Mouse (Mus musculus): Measurements from ENCODE around the gene 4632433K11Rik. TPM values are rescaled to one million over a fixed set of nuclear protein-coding genes. Genes with fewer than 3 reads are reported as not detected.
"Not testable (repeated sequence)": the region's sequence is repeated elsewhere in the genome, so short reads cannot be mapped to it uniquely, and the experiment has no call there.

4632433K11Rik gene
- polyA plus RNA-seq, 1 experiment = not detected

DNA sequence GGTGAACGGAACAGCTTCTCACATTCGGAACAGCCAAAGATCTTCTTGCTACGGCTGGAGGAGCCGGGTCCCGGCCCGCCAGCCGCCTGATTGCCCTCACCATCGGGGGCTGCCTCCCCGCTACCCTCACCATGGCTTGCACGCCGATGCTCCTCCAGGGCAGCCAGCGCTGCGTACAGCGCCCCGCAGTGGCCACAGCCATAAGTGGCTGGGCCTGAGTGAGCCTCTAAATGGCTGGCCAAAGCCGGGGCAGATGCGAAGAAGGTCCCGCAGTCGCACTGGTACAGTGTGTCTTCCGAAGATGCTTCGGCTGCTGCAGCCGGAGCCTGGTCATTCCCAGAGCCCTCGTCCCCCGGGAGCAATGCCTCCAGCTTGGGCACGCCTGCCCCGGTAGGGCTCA lies 25.7 kb upstream of the 4632433K11Rik start:
- Histone ChIP-seq H3K36me3 (replicated peaks; ENCODE audit: low read length) (peaks cover 73% of the 10 kb centered on the region), H3K9me3 (peaks cover 9% of the 10 kb centered on the region), H3K27me3 (replicated peaks) (no peaks in the 10 kb centered on the region), H3K4me3 (replicated peaks) (no peak overlapping the region), H3K4me1 (peaks cover 21% of the 10 kb centered on the region)
- TF ChIP-seq FLI1 (IDR thresholded peaks at IDR 0.05; ENCODE audit: low read length) (no peak), GATA1 (IDR thresholded peaks at IDR 0.05; ENCODE audit: borderline replicate concordance, low read length) (no peak)

DNA sequence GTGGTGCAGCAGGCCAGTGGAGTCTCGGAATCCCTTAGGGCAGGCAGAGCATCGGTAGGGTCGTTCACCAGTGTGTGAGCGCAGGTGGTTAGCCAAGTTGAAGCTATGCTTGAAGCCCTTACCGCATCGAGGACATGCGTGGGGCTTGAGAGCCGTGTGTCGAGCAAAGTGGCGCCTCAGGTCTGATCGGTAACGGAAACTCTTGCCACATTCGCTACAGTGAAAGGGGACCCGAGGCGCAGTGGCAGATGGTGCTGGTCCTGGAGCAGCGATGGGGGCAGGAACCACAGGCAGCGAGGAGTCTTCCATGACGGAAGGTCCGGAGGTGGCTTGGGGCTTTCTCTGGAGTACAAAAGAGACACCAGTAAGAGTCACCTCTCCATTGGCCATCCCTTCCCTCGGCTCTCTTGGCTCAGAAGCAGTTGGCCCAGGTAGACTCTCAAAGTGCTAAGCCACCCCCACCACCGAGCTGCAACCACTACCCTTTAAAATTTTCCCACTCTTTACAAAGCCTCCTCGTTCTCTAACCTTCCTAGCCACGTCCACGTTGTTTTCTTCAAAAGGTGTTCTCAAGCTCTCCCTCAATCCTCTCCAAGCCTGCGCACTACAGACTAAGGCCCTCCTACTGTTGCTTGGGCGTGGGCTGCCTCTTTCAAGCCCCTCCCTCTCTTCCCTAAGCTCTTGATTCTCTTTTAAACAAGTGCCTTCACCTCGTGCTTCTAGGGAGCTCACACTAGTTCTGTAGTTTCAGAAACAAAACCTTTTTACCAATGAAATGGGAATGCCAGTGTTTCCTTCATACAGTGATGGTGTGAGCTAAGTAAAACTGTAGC lies 21.0 kb upstream of the 4632433K11Rik start:
- H3K4me1 ChIP-seq = peaks cover 33% of the 10 kb centered on the region
- H3K27me3 ChIP-seq (replicated peaks) = no peaks in the 10 kb centered on the region
- 0 out of 2 replicates have a peak, but pooled peaks cover 3% of the 10 kb centered on the region for H3K9me3 ChIP-seq
- peak overlapping the region; percentile 77 for H3K4me3 ChIP-seq (replicated peaks)
- peaks cover 67% of the 10 kb centered on the region for H3K36me3 ChIP-seq (replicated peaks; ENCODE audit: low read length)
- no peak for TF ChIP-seq FLI1 (IDR thresholded peaks at IDR 0.05; ENCODE audit: low read length)
- TF ChIP-seq GATA1 (IDR thresholded peaks at IDR 0.05; ENCODE audit: borderline replicate concordance, low read length) = no peak

DNA sequence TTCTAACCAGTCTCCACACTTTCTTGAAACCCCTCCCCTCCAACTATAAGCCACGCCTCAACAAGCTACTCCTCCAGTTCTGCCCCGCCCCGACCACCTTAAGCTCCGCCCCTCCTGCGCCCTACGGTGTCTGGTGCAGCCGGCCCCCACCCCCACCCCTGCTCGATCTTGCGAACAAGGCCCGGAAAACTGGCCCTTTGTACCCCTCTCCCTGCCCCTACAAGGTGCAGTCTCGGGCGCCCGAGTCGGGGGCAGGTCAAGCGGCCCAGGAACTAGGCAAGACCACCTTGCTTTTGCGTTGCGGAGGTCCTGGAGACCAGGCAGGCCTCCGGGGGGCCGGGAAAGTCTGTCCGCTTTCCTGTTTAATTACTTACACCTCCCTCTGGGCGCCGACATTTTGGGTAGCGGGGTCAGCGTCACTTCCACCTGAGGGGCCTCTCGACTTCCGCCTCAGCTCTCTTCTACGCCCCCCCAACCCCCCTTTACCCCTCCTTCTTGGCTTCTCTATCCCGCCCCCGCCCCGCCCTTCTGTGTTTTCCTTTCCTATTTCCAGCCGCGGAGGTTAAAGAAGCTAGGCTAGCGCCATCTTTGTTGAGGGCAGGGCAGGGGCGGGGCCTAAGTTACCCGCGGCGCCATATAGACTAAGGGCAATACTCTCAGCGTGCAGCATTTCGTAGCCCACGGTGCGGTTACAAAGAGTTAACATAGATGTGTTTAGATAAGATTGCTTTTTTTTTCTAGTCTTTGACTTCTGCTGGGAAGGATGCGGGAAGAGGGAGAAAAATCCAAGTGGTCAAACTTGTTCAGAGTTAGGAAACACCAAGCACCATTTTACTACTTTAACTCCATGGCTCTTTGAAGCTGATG lies 19.4 kb upstream of the 4632433K11Rik start, which contains the start of the genes Zfp524 and Fiz1:
TSS of gene Zfp524 (plus strand) at position 165 of the 867 bp plus-strand sequence.
TSS of gene Fiz1 (minus strand) at position 447 of the 867 bp plus-strand sequence.
- peak within 1 kb of the TSS; percentile 94 for H3K4me3 ChIP-seq (replicated peaks)
- H3K27me3 ChIP-seq (replicated peaks) = no peaks in the 10 kb centered on the region
- peaks cover 49% of the 10 kb centered on the region for H3K4me1 ChIP-seq
- TF ChIP-seq GATA1 (IDR thresholded peaks at IDR 0.05; ENCODE audit: borderline replicate concordance, low read length) = no peak
- TF ChIP-seq FLI1 (IDR thresholded peaks at IDR 0.05; ENCODE audit: low read length) = no peak
- H3K9me3 ChIP-seq = 0 out of 2 replicates have a peak, but pooled peaks cover 3% of the 10 kb centered on the region
- peaks cover 56% of the 10 kb centered on the region for H3K36me3 ChIP-seq (replicated peaks; ENCODE audit: low read length)

DNA sequence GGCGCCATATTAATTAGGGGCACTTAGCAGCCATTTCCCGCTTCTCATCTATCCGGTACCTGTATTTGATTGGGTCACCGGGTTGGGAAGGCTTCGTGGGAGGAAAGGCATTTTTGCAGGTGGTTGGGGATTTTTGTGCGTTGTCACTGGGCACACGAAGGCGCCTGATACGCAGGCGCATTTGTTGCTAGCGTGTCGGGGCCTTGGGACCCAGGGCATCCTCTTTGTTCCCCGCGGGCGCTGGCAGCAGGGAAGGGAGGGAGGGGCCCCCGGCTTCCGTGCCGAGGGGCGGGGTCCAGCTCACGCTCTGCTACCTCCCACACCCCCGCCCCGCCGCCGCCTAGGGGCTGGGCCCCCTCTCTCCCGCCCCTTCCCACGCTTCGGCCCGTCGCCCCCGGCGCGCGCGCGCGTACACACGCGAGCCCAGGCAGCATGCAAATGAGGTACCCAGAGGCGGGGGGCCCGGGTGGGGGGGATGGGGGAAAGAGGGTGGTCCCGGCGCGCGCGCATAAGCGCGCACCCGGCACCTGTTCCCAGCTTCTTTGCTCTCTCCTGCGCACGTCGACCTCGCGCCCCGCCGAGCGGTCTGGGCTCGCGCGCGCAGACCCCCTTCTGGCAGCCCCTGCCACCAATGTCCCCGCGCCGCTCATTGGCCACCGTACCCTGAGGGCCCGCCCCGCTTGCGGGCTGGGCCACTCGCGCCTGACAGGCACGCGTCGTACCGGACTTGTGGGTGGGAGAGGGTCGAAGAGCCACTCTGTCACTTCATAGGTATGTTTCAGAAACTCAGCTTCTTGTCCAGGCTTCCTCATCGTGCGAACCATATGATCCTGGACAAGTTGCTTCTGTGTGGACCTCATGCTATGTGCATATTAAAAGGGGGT lies 18.6 kb upstream of the 4632433K11Rik start, which contains the start of gene Gm44973:
TSS of gene Gm44973 (plus strand) at position 379 of the 884 bp plus-strand sequence.
- Histone ChIP-seq H3K27me3 (replicated peaks) (no peaks in the 10 kb centered on the region), H3K4me3 (replicated peaks) (peak within 1 kb of the TSS; percentile 94), H3K4me1 (peaks cover 51% of the 10 kb centered on the region), H3K36me3 (replicated peaks; ENCODE audit: low read length) (peaks cover 48% of the 10 kb centered on the region), H3K9me3 (0 out of 2 replicates have a peak, but pooled peaks cover 3% of the 10 kb centered on the region)
- TF ChIP-seq GATA1 (IDR thresholded peaks at IDR 0.05; ENCODE audit: borderline replicate concordance, low read length) = peak; percentile 54; the same call in 1 of the 3 replicates
- TF ChIP-seq FLI1 (IDR thresholded peaks at IDR 0.05; ENCODE audit: low read length) = no peak

DNA sequence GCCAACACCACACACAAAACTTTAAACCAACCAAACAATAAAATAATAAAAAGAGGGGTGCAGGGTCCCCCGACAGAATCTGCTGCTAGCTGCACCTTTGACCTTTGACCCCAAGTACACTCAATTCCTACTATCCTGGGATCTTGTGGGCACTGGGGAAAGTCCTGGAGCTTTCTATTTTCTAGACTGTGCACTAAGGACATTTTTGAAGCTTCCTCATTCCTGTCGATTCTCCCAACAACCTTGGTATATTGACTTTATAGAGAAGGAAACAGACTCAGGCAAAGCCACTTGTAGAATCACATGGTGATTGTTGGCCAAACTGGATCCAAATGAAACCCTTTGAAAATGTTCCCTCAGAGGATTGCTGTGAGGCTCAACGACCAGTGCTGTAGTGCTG lies 17.9 kb upstream of the 4632433K11Rik start:
- Histone ChIP-seq H3K4me1 (peaks cover 54% of the 10 kb centered on the region), H3K4me3 (replicated peaks) (peak overlapping the region; percentile 94)

DNA sequence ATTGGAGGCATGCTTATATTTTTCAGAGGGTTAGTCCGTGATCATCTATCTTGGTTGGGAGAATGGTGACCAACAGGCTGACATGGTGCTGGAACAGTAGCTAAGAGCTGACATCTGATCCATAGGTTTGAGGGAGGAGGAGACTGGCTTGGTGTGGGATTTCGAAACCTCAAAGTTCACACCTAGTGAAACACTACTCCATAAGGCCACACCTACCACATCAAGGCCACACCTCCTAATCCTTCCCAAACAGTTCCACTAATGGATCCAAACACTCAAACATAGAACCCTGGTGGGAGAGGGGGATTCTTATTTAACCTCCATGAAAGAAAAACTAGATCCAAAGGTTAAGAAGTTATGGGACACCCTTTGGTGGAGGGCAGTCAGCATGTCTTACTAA lies 17.0 kb upstream of the 4632433K11Rik start:
- H3K9me3 ChIP-seq = 0 out of 2 replicates have a peak, but pooled peaks cover 3% of the 10 kb centered on the region
- H3K4me1 ChIP-seq = peaks cover 57% of the 10 kb centered on the region
- peaks cover 40% of the 10 kb centered on the region for H3K36me3 ChIP-seq (replicated peaks; ENCODE audit: low read length)
- no peak overlapping the region for H3K4me3 ChIP-seq (replicated peaks)
- TF ChIP-seq GATA1 (IDR thresholded peaks at IDR 0.05; ENCODE audit: borderline replicate concordance, low read length) (no peak), FLI1 (IDR thresholded peaks at IDR 0.05; ENCODE audit: low read length) (no peak)
- H3K27me3 ChIP-seq (replicated peaks) = no peaks in the 10 kb centered on the region

More for the DNA sequence above, 17.9 kb upstream of the 4632433K11Rik start:
- no peak for TF ChIP-seq FLI1 (IDR thresholded peaks at IDR 0.05; ENCODE audit: low read length)
- no peak for TF ChIP-seq GATA1 (IDR thresholded peaks at IDR 0.05; ENCODE audit: borderline replicate concordance, low read length)
- peaks cover 41% of the 10 kb centered on the region for H3K36me3 ChIP-seq (replicated peaks; ENCODE audit: low read length)
- no peaks in the 10 kb centered on the region for H3K27me3 ChIP-seq (replicated peaks)
- 0 out of 2 replicates have a peak, but pooled peaks cover 3% of the 10 kb centered on the region for H3K9me3 ChIP-seq

DNA sequence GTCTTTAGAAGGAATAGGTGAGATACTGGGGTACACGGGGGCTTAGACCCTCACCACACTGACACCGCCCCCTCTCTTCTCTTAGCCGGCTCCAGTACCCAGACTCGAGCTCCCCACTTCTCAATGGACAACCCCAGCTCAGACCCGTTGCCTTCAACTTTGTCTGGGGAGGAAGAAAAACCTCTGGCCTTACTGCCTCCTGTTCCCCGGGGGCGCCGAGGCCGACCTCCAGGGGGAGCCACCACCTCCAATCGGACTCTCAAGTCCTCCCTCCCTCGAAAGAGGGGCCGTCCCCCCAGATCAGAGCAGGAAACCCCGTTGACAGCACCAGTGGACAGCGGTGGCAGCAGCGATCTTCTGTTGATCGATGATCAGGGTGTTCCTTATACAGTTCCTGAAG lies 16.6 kb upstream of the 4632433K11Rik start:
- H3K9me3 ChIP-seq = 0 out of 2 replicates have a peak, but pooled peaks cover 3% of the 10 kb centered on the region
- peaks cover 40% of the 10 kb centered on the region for H3K36me3 ChIP-seq (replicated peaks; ENCODE audit: low read length)
- H3K4me3 ChIP-seq (replicated peaks) = no peak overlapping the region
- no peak for TF ChIP-seq FLI1 (IDR thresholded peaks at IDR 0.05; ENCODE audit: low read length)
- H3K4me1 ChIP-seq = peaks cover 61% of the 10 kb centered on the region
- no peaks in the 10 kb centered on the region for H3K27me3 ChIP-seq (replicated peaks)

DNA sequence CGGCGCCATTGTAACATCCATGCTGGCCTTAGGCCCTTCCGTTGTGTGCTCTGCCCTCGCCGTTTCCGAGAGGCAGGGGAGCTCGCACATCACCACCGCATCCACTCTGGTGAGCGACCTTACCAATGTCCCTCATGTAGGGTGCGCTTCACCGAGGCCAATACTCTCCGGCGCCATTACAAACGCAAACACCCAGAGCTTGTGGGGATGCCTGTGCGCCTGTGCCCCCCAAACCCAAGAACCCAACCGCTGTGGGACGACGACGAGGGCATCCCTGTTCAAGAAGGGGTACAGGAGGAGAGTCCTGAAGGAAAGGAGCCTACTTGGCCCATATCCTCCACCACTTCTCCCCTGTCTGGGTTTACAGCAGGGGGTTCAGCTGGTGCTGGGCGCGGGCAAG lies 16.0 kb upstream of the 4632433K11Rik start:
- H3K4me1 ChIP-seq = peaks cover 61% of the 10 kb centered on the region
- H3K36me3 ChIP-seq (replicated peaks; ENCODE audit: low read length) = peaks cover 40% of the 10 kb centered on the region
- H3K9me3 ChIP-seq = 0 out of 2 replicates have a peak, but pooled peaks cover 3% of the 10 kb centered on the region
- TF ChIP-seq GATA1 (IDR thresholded peaks at IDR 0.05; ENCODE audit: borderline replicate concordance, low read length) = no peak
- TF ChIP-seq FLI1 (IDR thresholded peaks at IDR 0.05; ENCODE audit: low read length) = no peak
- no peak overlapping the region for H3K4me3 ChIP-seq (replicated peaks)
- no peaks in the 10 kb centered on the region for H3K27me3 ChIP-seq (replicated peaks)

DNA sequence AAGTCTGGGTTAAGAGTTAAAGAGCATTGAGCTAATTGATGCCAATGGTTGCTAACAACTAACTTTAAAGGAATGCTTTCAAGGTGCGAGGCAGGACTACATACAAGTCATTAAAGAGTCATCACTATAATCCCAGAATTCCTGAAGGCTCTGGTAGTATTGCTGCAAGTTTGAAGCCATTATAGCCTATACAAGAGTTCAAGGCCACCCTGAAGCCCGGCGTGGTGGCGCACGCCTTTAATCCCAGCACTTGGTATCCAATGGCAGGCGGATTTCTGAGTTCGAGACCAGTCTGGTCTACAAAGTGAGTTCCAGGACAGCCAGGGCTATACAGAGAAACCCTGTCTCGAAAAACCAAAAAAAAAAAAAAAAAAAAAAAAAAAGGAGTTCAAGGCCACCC lies 14.3 kb upstream of the 4632433K11Rik start:
- peak overlapping the region; percentile 94 for H3K4me3 ChIP-seq (replicated peaks)
- peaks cover 72% of the 10 kb centered on the region for H3K4me1 ChIP-seq
- H3K9me3 ChIP-seq; H3K27me3 ChIP-seq (replicated peaks): not testable (repeated sequence)
- peaks cover 52% of the 10 kb centered on the region for H3K36me3 ChIP-seq (replicated peaks; ENCODE audit: low read length)
